Mouse (Mus musculus) thymus, adult 2 months (tissue): ENCODE measurements at regions not wholly inside any gene's neighbourhood (a gene's known extent, or its start where the extent isn't known, plus 50 kb on each side); places are given as distances from the start of the nearest gene placed in this dataset.

Source experiments
- DNase-seq: peaks from one replicate; pipeline ENCODE4 v3.0.0; 2021
- H3K27ac ChIP-seq: fragments of 200-500 bp; 2 replicates; pipeline ENCODE4 v1.5.1; 2012; ENCODE audit warnings: low read length, control low read depth; ENCODE audit not compliant: control insufficient read depth, insufficient read depth
- H3K27me3 ChIP-seq: fragments of 200-500 bp; 2 replicates; pipeline ENCODE4 v1.6.1; 2012; ENCODE audit warnings: mild to moderate bottlenecking, low read length, moderate library complexity, mixed read lengths; ENCODE audit not compliant: control insufficient read depth, insufficient read depth
- H3K36me3 ChIP-seq: fragments of 200-500 bp; 2 replicates; pipeline ENCODE4 v1.6.1; 2012; ENCODE audit warnings: mild to moderate bottlenecking, low read length, moderate library complexity; ENCODE audit not compliant: control insufficient read depth, insufficient read depth
- H3K4me1 ChIP-seq: fragments of 200-500 bp; replicated peaks from 2 replicates; pipeline ENCODE4 v1.6.1; 2012; ENCODE audit warnings: low read length; ENCODE audit not compliant: control insufficient read depth, insufficient read depth
- H3K4me3 ChIP-seq: fragments of 200-500 bp; 2 replicates; pipeline ENCODE4 v1.5.1; 2012; ENCODE audit warnings: mild to moderate bottlenecking, low read length, control low read depth, moderate library complexity; ENCODE audit not compliant: control insufficient read depth, insufficient read depth
- CTCF ChIP-seq: fragments of 200-500 bp; IDR thresholded peaks from 2 replicates; pipeline ENCODE4 v1.5.1; 2012; ENCODE audit warnings: mild to moderate bottlenecking, control low read depth, low read length, moderate library complexity, borderline replicate concordance; ENCODE audit not compliant: control insufficient read depth, poor library complexity, insufficient read depth; ENCODE audit errors: extremely low read depth
- POLR2A ChIP-seq: fragments of 200-500 bp; IDR thresholded peaks from 2 replicates; pipeline ENCODE4 v1.6.1; 2012; ENCODE audit warnings: mild to moderate bottlenecking, low read length, control low read depth, moderate library complexity; ENCODE audit not compliant: control insufficient read depth, poor library complexity, insufficient read depth; ENCODE audit errors: extremely low read depth
- WGBS: fragments of 180-500 bp; shearing (Covaris S2); methylation state at CpG from one replicate; pipeline ENCODE4 v1.1.7; 2018; 5-methylcytosine and 5-hydroxymethylcytosine counted together

DNA sequence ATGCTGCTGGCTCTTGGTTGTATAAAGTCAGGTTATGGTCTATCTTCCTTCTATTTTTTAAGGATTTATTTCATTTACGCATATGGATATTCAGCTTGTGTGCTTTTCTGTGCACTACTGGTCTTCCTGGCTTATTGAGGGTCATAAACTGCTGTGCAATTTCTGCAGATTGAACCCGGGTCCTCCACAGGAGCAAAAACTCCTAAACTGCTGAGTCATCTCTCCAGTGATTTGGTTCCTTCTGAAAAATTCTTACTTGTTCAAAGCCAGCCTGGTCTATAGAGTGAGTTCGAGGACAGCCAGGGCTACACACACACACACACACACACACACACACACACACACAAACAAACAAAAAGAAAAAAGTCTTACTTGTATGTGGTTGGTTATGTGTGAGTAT is 95.5 kb upstream of the Eomes start:
- DNase-seq = no peak
- no peak overlapping the region for H3K4me3 ChIP-seq
- H3K36me3 ChIP-seq = no peaks in the 10 kb centered on the region
- H3K27ac ChIP-seq = no peak overlapping the region
- TF ChIP-seq CTCF (no peak), POLR2A (no peak)
- no peaks in the 10 kb centered on the region for H3K27me3 ChIP-seq
- 81% methylated on average over 3 of the region's 3 CpGs for WGBS
- peaks cover 2% of the 10 kb centered on the region for H3K4me1 ChIP-seq

GRCm38 (mm10) chr9:118384610-118385009 is 93.4 kb upstream of the Eomes start:
- 23% methylated on average over 2 of the region's 2 CpGs for WGBS
- Histone ChIP-seq H3K4me1 (peaks cover 10% of the 10 kb centered on the region), H3K27me3 (no peaks in the 10 kb centered on the region), H3K27ac (no peak overlapping the region), H3K36me3 (no peaks in the 10 kb centered on the region), H3K4me3 (no peak overlapping the region)
- no peak for DNase-seq
- TF ChIP-seq CTCF (no peak), POLR2A (no peak)

GRCm38 (mm10) chr9:118387631-118388030 is 90.4 kb upstream of the Eomes start:
- Histone ChIP-seq H3K27ac (no peak overlapping the region), H3K4me1 (peaks cover 18% of the 10 kb centered on the region), H3K36me3 (no peaks in the 10 kb centered on the region), H3K27me3 (no peaks in the 10 kb centered on the region), H3K4me3 (0 out of 2 replicates have a peak overlapping the region, but pooled peaks have one; percentile 2)
- DNase-seq = peak; percentile 29
- WGBS = 16% methylated on average over 8 of the region's 8 CpGs
- TF ChIP-seq POLR2A (no peak), CTCF (no peak)

- DNase-seq = no peak
- Histone ChIP-seq H3K27ac (no peak overlapping the region), H3K36me3 (no peaks in the 10 kb centered on the region), H3K4me3 (peak overlapping the region; percentile 35), H3K4me1 (peaks cover 25% of the 10 kb centered on the region), H3K27me3 (no peaks in the 10 kb centered on the region)
- TF ChIP-seq POLR2A (no peak), CTCF (no peak)
- WGBS = 24% methylated on average over 27 of the region's 27 CpGs
Observed at GRCm38 (mm10) chr9:118389481-118390334, 88.3 kb upstream of the Eomes start.

DNA sequence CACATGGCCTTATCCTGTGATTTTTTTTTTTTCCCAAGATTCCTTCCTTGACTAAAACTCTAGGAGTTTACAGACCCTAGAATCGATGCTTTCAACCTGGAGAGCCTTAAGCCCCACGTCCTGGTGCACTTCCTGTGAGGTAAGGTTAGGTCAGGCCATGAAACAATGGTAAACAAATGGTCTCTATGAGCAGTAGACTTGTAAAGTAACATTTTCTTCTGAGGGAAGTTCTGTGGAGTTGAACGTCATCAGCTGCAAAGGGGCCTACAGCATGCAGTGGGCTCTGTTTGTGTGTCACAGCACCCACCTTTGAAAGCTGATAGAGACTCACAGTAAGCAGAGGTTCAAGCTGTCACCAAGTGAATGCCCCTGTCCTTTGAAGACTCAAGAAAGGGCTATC is 87.3 kb upstream of the Eomes start:
- WGBS = 62% methylated on average over 3 of the region's 3 CpGs
- TF ChIP-seq CTCF (no peak), POLR2A (no peak)
- H3K27me3 ChIP-seq = no peaks in the 10 kb centered on the region
- H3K4me1 ChIP-seq = peaks cover 32% of the 10 kb centered on the region
- DNase-seq = no peak
- no peak overlapping the region for H3K4me3 ChIP-seq
- no peaks in the 10 kb centered on the region for H3K36me3 ChIP-seq
- H3K27ac ChIP-seq = no peak overlapping the region

GRCm38 (mm10) chr9:118391715-118392114 is 86.3 kb upstream of the Eomes start:
- H3K4me1 ChIP-seq = peaks cover 41% of the 10 kb centered on the region
- no peak for TF ChIP-seq POLR2A
- TF ChIP-seq CTCF = no peak
- no peak overlapping the region for H3K4me3 ChIP-seq
- 84% methylated on average over 7 of the region's 7 CpGs for WGBS
- H3K27ac ChIP-seq = no peak overlapping the region
- no peaks in the 10 kb centered on the region for H3K27me3 ChIP-seq
- no peak for DNase-seq
- no peaks in the 10 kb centered on the region for H3K36me3 ChIP-seq

- H3K27ac ChIP-seq = no peak overlapping the region
- 22% methylated on average over 1 of the region's 1 CpGs for WGBS
- no peak for DNase-seq
- no peak overlapping the region for H3K4me3 ChIP-seq
- no peak for TF ChIP-seq POLR2A
- no peak for TF ChIP-seq CTCF
- H3K4me1 ChIP-seq = peaks cover 46% of the 10 kb centered on the region
- no peaks in the 10 kb centered on the region for H3K27me3 ChIP-seq
- H3K36me3 ChIP-seq = no peaks in the 10 kb centered on the region
Observed at GRCm38 (mm10) chr9:118392796-118393195, 85.2 kb upstream of the Eomes start.
